Mouse (Mus musculus): ENCODE data around the gene Cfap70. TPM values are rescaled to one million over a fixed set of nuclear protein-coding genes. Genes with fewer than 3 reads are reported as not detected.

Cfap70 gene
- 1.5 and 2.1 TPM in 2 replicates for total RNA-seq (2014; rRNA removed)
- 0.88 and 1.4 TPM in 2 replicates for polyA plus RNA-seq (2015; fragmentation: Nextera tagmentation; extraction: Ambion mirVana)

DNA sequence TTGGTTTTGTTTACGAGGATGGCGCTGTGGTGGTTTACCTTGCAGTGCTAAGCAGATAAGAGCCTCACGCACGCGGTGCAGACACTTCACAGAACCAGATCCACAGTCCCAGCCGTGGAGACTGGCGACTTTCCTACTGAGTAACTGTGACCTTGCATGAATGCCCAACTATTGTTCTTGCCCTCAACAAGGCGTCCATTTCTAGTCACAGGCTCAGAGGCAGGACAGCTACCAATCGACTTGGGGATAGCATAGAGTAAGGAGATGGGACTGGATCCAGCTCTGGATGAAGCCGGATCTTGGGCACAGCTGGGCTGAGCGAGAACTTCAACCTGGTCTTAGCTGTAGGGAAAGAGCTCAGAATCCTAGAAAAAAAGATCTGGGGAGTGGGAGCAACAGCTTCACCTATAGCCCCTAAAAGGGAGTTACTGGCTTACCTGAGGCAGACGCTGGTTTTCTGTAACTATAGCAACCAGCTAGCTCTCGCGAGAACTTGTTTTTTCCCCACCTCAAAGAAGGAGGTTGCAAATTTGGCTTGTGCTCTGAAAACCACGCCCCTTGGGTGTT lies at the start of gene Cfap70:
Gene Cfap70 (minus strand): TSS at position 462 of the 567 bp plus-strand sequence.
- Histone ChIP-seq H3K4me3 (ENCODE audit: low read depth, low read length) (peak within 1 kb of the TSS; percentile 43), H3K9ac (peak within 1 kb of the TSS; percentile 52), H3K27me3 (ENCODE audit: insufficient read depth, low read length) (no peaks in the 10 kb centered on the region), H3K36me3 (ENCODE audit: insufficient read depth) (0 out of 2 replicates have a peak, but pooled peaks cover 2% of the 10 kb centered on the region), H3K4me1 (ENCODE audit: insufficient read depth) (peaks cover 8% of the 10 kb centered on the region; the same call in 1 of the 2 replicates), H3K9me3 (ENCODE audit: low read length) (no peaks in the 10 kb centered on the region), H3K27ac (ENCODE audit: low read depth, low read length) (peak within 1 kb of the TSS; percentile 79), H3K4me2 (ENCODE audit: low read depth) (peak within 1 kb of the TSS; percentile 66)
- peak; percentile 81 for ATAC-seq
- no peak for TF ChIP-seq CTCF (IDR thresholded peaks at IDR 0.05; ENCODE audit: low read depth)
- WGBS = 2% methylated on average over 15 of the region's 15 CpGs
- DNase-seq = peak; percentile 83

DNA sequence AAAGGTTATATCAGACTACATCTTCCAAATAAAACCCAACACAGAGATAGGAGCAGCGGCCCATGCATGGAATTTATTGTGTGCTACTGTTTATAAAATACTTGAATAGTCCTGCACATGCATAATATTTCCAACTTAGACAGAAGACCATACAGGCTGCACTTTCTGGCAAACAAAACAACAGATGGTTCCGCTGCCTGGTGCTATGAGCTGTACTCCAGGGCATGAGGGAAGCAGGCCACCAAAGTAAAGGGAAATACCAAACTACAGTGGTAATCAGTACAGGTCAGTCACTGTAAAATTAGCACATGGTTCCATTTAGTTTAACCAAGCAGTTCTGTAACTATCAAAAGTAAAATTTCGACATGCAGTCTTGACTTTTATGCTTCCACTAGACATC lies 48.0 kb upstream of the Cfap70 start:
- ATAC-seq (no peak), DNase-seq (no peak)
- Histone ChIP-seq H3K36me3 (ENCODE audit: insufficient read depth) (peaks cover 19% of the 10 kb centered on the region), H3K4me3 (ENCODE audit: low read depth, low read length) (no peak overlapping the region), H3K9me3 (ENCODE audit: low read length) (no peaks in the 10 kb centered on the region), H3K4me1 (ENCODE audit: insufficient read depth) (no peaks in the 10 kb centered on the region), H3K27ac (ENCODE audit: low read depth, low read length) (no peak overlapping the region), H3K9ac (no peak overlapping the region), H3K4me2 (ENCODE audit: low read depth) (no peak overlapping the region), H3K27me3 (ENCODE audit: insufficient read depth, low read length) (no peaks in the 10 kb centered on the region)
- 77% methylated on average over 3 of the region's 3 CpGs for WGBS
- TF ChIP-seq CTCF (IDR thresholded peaks at IDR 0.05; ENCODE audit: low read depth) = no peak

DNA sequence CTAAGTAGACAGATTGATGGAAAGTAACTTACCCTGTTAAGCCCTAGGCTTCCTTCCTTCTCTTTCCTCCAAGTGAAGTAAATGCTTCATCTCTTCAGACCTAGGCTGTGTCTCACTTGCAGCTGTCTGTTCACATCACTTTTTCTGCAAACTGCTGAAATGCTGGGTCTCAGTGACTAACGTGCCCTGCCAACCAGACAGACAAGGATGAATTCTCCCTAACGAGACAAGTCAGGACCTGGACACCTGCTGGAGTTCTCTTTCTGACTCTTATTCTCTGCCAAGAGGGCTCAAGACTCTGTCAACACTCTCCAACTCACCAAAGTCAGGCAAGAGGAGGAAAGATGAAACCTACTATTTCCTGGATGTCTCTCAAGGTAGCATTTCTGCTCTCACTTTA lies 44.6 kb upstream of the Cfap70 start, which contains the start of gene Mss51:
Gene Mss51 (minus strand): TSS at position 299 of the 400 bp plus-strand sequence.
- peaks cover 14% of the 10 kb centered on the region for H3K36me3 ChIP-seq (ENCODE audit: insufficient read depth)
- 50% methylated on average over 2 of the region's 2 CpGs for WGBS
- H3K27me3 ChIP-seq (ENCODE audit: insufficient read depth, low read length) = no peaks in the 10 kb centered on the region
- ATAC-seq (no peak), DNase-seq (no peak)
- H3K4me3 ChIP-seq (ENCODE audit: low read depth, low read length) = no peak within 1 kb of the TSS
- H3K9me3 ChIP-seq (ENCODE audit: low read length) = no peaks in the 10 kb centered on the region
- no peak within 1 kb of the TSS for H3K4me2 ChIP-seq (ENCODE audit: low read depth)
- no peaks in the 10 kb centered on the region for H3K4me1 ChIP-seq (ENCODE audit: insufficient read depth)
- H3K27ac ChIP-seq (ENCODE audit: low read depth, low read length) = no peak within 1 kb of the TSS
- no peak for TF ChIP-seq CTCF (IDR thresholded peaks at IDR 0.05; ENCODE audit: low read depth)
- H3K9ac ChIP-seq = no peak within 1 kb of the TSS

DNA sequence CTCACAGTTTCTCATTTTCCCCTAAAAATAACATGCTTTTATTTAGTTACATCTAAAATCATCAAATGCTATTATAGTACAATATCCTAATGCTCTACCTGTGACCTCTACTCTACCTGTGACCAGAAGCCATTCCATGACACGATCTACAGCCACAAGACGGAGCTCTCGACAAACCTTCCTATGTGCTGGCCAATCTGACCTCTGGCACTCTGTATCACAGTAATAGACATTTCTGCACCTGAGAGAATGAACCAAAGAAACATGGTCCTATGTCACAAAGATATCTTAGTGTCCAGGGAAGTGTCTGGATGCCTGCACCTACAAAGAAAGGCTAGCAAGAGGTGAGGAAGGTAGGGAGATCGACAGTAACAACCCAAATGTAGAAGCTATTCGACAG lies 34.0 kb upstream of the Cfap70 start:
- TF ChIP-seq CTCF (IDR thresholded peaks at IDR 0.05; ENCODE audit: low read depth) = no peak
- H3K27me3 ChIP-seq (ENCODE audit: insufficient read depth, low read length) = no peaks in the 10 kb centered on the region
- no peak overlapping the region for H3K9ac ChIP-seq
- 97% methylated on average over 5 of the region's 5 CpGs for WGBS
- H3K36me3 ChIP-seq (ENCODE audit: insufficient read depth) = peaks cover 13% of the 10 kb centered on the region
- H3K4me2 ChIP-seq (ENCODE audit: low read depth) = no peak overlapping the region
- H3K27ac ChIP-seq (ENCODE audit: low read depth, low read length) = no peak overlapping the region
- DNase-seq (no peak), ATAC-seq (no peak)
- no peak overlapping the region for H3K4me3 ChIP-seq (ENCODE audit: low read depth, low read length)
- H3K9me3 ChIP-seq (ENCODE audit: low read length) = no peaks in the 10 kb centered on the region
- no peaks in the 10 kb centered on the region for H3K4me1 ChIP-seq (ENCODE audit: insufficient read depth)

DNA sequence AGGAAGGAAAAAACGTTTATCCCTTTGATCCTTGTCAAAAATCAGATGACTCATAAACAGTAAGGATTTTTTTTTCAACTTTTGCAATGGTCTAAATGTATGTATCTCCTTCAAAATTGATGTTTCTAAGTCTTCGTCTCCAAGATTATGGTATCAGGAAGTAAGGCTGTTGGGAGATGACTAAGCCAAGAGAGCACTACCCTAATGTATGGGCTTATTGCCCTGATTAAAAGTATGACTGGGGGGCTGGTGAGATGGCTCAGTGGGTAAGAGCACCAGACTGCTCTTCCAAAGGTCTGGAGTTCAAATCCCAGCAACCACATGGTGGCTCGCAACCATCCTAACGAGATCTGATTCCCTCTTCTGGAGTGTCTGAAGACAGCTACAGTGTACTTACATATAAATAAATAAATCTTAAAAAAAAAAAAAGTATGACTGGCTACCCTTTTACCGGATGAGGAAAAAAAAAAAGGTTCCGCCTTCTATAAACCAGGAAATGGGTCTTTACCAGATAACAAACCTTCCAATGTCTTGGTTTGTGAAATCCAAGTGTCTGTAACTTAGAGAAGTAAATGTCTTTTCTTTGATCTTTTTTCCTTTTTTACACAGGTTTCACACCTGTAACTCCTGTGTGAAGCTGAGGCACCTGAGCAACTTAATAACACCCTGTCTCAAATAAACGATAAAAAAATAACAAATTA lies 30.2 kb upstream of the Cfap70 start:
- Histone ChIP-seq H3K36me3 (ENCODE audit: insufficient read depth) (peaks cover 10% of the 10 kb centered on the region), H3K9ac (no peak overlapping the region), H3K4me3 (ENCODE audit: low read depth, low read length) (no peak overlapping the region), H3K27ac (ENCODE audit: low read depth, low read length) (no peak overlapping the region), H3K4me2 (ENCODE audit: low read depth) (no peak overlapping the region), H3K27me3 (ENCODE audit: insufficient read depth, low read length) (no peaks in the 10 kb centered on the region), H3K4me1 (ENCODE audit: insufficient read depth) (no peaks in the 10 kb centered on the region), H3K9me3 (ENCODE audit: low read length) (no peaks in the 10 kb centered on the region)
- 89% methylated on average over 7 of the region's 7 CpGs for WGBS
- no peak for TF ChIP-seq CTCF (IDR thresholded peaks at IDR 0.05; ENCODE audit: low read depth)
- no peak for DNase-seq
- ATAC-seq = no peak

DNA sequence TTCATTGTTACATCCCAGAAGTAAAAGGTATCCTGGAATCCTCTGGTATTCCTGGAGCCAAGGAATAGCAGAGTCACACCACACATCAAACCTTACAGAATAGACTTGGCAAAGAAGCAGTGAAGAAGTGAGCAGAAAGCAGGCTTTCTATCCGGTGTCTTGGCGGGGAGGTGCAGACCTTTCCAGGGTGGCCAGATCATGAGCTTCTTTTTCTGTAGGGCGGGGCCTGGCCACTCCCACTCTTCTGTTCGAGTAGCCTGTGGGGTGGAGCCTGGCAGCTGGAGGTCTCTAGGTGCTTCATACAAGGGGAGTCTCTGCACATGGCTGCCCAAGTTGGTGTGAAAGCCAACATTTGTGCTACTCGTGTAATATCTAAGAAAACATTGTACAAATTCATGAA lies 29.2 kb upstream of the Cfap70 start:
- DNase-seq (no peak), ATAC-seq (no peak)
- WGBS = 19% methylated on average over 5 of the region's 5 CpGs
- Histone ChIP-seq H3K36me3 (ENCODE audit: insufficient read depth) (peaks cover 10% of the 10 kb centered on the region), H3K9ac (no peak overlapping the region), H3K4me1 (ENCODE audit: insufficient read depth) (no peaks in the 10 kb centered on the region), H3K4me3 (ENCODE audit: low read depth, low read length) (no peak overlapping the region), H3K9me3 (ENCODE audit: low read length) (no peaks in the 10 kb centered on the region), H3K27me3 (ENCODE audit: insufficient read depth, low read length) (no peaks in the 10 kb centered on the region), H3K27ac (ENCODE audit: low read depth, low read length) (no peak overlapping the region), H3K4me2 (ENCODE audit: low read depth) (no peak overlapping the region)
- TF ChIP-seq CTCF (IDR thresholded peaks at IDR 0.05; ENCODE audit: low read depth) = no peak

DNA sequence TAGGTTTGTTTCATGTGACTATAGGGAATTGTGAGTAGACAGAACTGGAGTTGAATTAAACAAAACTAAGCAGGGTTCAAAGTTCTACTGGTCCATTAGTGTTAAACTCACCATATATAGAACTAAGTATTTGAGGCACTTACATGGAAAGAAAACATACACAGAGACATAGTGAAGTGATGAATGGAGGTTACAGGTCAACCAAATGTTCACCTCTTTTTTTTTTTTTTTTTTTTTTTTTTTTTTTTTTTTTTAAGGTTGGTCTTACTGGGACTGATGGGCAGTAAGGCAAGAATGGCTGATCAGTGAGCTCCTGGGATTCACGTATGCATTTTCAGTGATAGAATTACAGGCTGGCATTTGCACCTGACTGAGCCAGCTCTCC lies 28.2 kb upstream of the Cfap70 start:
- H3K27me3 ChIP-seq (ENCODE audit: insufficient read depth, low read length) = no peaks in the 10 kb centered on the region
- TF ChIP-seq CTCF (IDR thresholded peaks at IDR 0.05; ENCODE audit: low read depth) = no peak
- no peaks in the 10 kb centered on the region for H3K9me3 ChIP-seq (ENCODE audit: low read length)
- H3K4me2 ChIP-seq (ENCODE audit: low read depth) = peak overlapping the region; percentile 71
- H3K4me3 ChIP-seq (ENCODE audit: low read depth, low read length) = peak overlapping the region; percentile 67
- WGBS = 72% methylated on average over 1 of the region's 1 CpGs
- DNase-seq (no peak), ATAC-seq (no peak)
- no peaks in the 10 kb centered on the region for H3K4me1 ChIP-seq (ENCODE audit: insufficient read depth)
- no peak overlapping the region for H3K27ac ChIP-seq (ENCODE audit: low read depth, low read length)
- peak overlapping the region; percentile 68; the same call in 1 of the 2 replicates for H3K9ac ChIP-seq
- peaks cover 10% of the 10 kb centered on the region for H3K36me3 ChIP-seq (ENCODE audit: insufficient read depth)
